Mouse (Mus musculus) G1E (cell line): ENCODE results near the gene Ablim1.

Source experiments
- CTCF ChIP-seq: IDR thresholded peaks from 2 replicates; pipeline ENCODE4 v1.5.1; 2012; ENCODE audit warnings: low read depth, low read length, inconsistent platforms, mixed read lengths
- GATA1 ChIP-seq: IDR thresholded peaks from 2 replicates; pipeline ENCODE4 v1.6.1; 2012; ENCODE audit warnings: borderline replicate concordance, low read length, inconsistent platforms, mixed read lengths
- POLR2AphosphoS5 ChIP-seq: IDR thresholded peaks from 2 replicates; pipeline ENCODE4 v1.6.1; 2012; ENCODE audit warnings: low read depth, low read length, inconsistent platforms; ENCODE audit not compliant: insufficient replicate concordance
- TAL1 ChIP-seq: conservative IDR thresholded peaks from 2 replicates; pipeline ENCODE4 v1.6.1; 2012; ENCODE audit warnings: low read depth, low read length, inconsistent platforms, mixed read lengths

DNA sequence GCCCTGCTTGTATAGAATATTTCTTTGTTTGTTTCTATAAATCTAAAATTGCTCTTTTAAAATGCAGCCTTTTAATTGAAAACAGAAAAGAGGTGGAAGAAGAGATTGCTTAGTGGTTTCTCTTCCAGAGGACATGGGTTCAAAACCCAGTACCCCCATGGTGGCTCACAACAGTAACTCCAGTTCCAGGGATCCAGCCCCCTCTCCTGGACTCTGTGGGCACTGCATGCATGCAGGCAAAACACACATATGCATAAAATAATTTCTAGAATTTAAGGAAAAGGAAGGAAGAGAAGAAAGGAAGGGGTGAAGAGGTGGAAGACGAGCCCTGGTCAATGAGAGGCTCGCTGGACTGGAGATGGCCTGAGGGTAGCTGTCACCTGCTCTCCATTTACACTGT is 145.2 kb downstream of the Ablim1 start:
- TF ChIP-seq CTCF (no peak), GATA1 (no peak), TAL1 (no peak), POLR2AphosphoS5 (no peak)
